Mouse (Mus musculus) urinary bladder, postnatal 25 days (tissue): ENCODE results near the gene Edc3.

ENCODE experiments used
- DNase-seq: peaks from one replicate; pipeline ENCODE4 v3.0.0; 2022; ENCODE audit warnings: low spot score

Gene Edc3

GRCm38 (mm10) chr9:57761563-57762551, 53.5 kb downstream of the Edc3 start:
- no peak for DNase-seq

DNA sequence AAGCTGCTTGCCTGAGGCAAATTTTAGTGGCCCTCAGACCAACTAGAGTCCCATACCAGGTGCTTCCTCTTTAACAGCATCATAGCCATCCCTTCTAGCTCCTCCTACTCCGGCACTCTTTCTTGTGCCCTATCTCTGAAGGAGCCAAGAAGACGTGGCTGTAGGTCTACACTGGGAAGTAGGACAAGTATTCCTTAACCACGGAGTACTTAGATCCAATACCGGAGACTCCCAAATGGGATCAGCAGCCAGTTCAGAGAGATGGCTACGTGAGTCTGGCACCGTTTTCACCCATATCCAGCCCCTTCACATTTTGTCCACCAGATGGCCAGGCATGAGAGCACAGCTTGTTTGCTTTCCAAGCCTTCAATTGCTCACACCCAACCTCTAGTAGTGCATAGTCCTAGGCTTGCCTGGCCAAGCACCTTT, 54.2 kb downstream of the Edc3 start:
- peak; percentile 32 for DNase-seq

GRCm38 (mm10) chr9:57764147-57764973, 56.0 kb downstream of the Edc3 start:
- peak; percentile 70 for DNase-seq

DNA sequence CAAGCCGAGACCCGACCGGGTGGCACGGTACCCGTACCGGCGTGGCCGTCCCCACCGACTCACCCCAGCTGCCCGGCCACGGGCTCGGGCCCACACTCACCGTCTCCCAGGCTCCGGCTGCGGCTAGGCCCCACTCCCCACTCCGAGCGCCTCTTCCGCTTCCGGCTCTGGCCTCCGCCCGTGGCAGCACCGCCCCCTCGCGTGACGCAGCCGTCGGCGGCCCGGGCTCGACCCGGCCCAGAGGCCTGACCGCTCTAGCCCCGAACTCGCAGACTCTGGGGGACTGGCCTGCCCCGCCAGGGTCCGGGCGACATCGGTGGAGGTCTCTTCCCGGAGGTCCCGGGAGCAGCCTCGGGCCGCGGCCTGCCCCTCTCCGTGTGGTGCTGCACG, 56.6 kb downstream of the Edc3 start:
- DNase-seq = peak; percentile 95

GRCm38 (mm10) chr9:57765364-57766351, 57.3 kb downstream of the Edc3 start, which contains the start of gene Clk3:
Clk3 (minus strand) TSS chr9:57765860.
- peak; percentile 64 for DNase-seq

GRCm38 (mm10) chr9:57766431-57766830, 58.1 kb downstream of the Edc3 start:
- DNase-seq = no peak

GRCm38 (mm10) chr9:57767231-57767630, 58.9 kb downstream of the Edc3 start:
- no peak for DNase-seq

DNA sequence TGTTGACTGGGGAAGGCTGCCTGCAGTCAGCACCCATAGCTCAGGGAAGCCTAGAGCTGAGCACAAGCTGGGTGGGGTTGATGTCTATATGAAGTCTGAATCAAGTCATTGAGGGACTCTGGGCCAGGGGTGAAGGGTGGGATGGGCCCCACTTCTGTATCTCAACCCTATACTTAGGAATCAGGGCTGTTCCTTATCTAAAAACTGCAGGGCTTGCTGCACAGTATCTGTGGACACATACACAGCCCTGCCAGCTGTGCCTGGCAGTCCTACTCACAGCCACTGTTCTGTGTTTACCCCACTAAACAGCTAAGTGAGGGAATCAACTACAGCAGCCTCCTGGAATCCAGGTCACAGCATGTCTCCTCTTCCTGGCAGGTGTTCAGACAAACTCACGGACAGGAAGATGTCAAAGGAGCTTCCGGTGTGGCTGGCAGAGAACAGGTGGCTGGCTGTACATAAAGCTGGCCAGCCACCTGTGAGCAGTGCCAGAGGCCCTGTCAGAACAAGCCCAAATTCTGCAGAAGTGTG, 61.3 kb downstream of the Edc3 start:
- DNase-seq = no peak

DNA sequence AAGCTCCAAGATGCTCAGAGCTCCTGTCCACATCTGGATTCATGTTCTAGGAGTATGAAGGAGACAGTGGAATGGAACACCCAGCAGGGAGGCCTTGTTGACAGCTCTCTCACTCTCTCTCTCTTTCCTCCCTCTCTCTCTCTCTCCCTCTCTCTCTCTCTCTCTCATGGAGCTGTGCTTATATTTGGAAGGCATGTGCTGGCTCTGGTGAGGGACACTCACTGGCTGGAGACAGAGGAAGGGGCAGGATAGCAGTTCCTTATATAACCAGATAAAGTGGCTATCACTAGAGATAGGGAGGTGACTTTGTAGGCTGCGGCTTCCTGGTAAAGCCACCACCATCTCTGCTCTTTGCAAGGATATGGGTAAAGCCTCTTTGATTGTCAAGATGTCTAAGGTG, 61.9 kb downstream of the Edc3 start:
- no peak for DNase-seq

GRCm38 (mm10) chr9:57770836-57771235, 62.5 kb downstream of the Edc3 start:
- no peak for DNase-seq

DNA sequence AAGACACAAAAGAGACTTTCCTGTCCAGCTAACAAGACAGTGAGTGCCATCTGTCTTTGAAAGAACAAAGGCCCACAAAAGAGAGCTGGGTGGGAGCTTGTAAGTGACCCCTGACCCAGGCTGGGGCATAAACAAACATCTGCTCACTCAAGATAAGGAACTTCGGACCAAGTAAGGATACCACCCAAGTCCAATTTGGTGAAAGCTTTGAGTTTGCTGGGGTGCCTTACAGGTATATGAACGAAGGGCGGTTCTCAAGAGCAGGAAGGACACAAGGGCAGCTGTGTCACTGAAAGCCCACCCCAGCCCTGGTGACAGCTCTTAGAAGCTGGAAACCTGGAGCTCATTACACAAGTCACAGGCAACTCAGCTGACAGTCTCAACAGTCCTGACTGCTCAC, 65.4 kb downstream of the Edc3 start:
- no peak for DNase-seq

GRCm38 (mm10) chr9:57774168-57774567, 65.8 kb downstream of the Edc3 start:
- no peak for DNase-seq

- no peak for DNase-seq
These were observed 66.7 kb downstream of the Edc3 start for GRCm38 (mm10) chr9:57775026-57775425.

GRCm38 (mm10) chr9:57775736-57776135, 67.4 kb downstream of the Edc3 start:
- no peak for DNase-seq

- DNase-seq = no peak
These were observed 74.3 kb downstream of the Edc3 start for GRCm38 (mm10) chr9:57782656-57783055.

GRCm38 (mm10) chr9:57789733-57790132, 81.4 kb downstream of the Edc3 start:
- DNase-seq = no peak

DNA sequence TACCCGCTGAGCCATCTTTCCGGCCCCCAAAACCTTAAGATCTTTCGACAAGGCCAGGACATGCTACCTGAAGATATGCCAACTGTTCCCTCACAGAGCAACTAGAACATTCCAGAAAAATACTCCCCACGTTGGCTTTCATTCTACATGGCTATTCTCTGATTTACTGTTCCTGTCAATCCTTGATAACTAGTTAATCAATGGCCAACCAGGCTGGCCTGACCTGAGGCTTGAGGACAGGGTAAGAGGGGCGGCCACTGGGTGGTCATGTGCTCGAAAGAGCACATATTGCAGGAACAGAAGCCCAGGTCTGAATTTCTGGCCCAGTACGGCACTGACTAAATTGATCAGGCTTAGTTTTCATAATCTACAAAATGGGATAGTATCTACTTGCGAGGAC, 89.1 kb downstream of the Edc3 start:
- DNase-seq = no peak

GRCm38 (mm10) chr9:57798725-57799253, 90.4 kb downstream of the Edc3 start:
- no peak for DNase-seq

GRCm38 (mm10) chr9:57800325-57800975, 92.1 kb downstream of the Edc3 start:
- DNase-seq = no peak
